Mouse (Mus musculus): Measurements from ENCODE around the gene Ccdc171. TPM values are rescaled to one million over a fixed set of nuclear protein-coding genes. Genes with fewer than 3 reads are reported as not detected.
A peak's percentile ranks its signal among the peaks of the same experiment; 100 is the strongest.

The Ccdc171 gene
- total RNA-seq, 2 experiments from 2014 or later = 0.59 to 0.70 TPM

- peak overlapping the region; percentile 28; the same call in 1 of the 2 replicates for H3K4me3 ChIP-seq
- no peak overlapping the region for H3K27ac ChIP-seq
- intact Hi-C loops (cut with DNase I) = no loop called here
- DNase-seq = no peak
- TF ChIP-seq CTCF (IDR thresholded peaks at IDR 0.05) = no peak
These were observed 336.4 kb downstream of the Ccdc171 start for GRCm38 (mm10) chr4:83861706-83862105.

- no peak for TF ChIP-seq CTCF (IDR thresholded peaks at IDR 0.05)
- peak overlapping the region; percentile 28; the same call in 1 of the 2 replicates for H3K4me3 ChIP-seq
- no peak for DNase-seq
- H3K27ac ChIP-seq = no peak overlapping the region
- intact Hi-C loops (cut with DNase I) = no loop called here
These were observed 336.9 kb downstream of the Ccdc171 start for GRCm38 (mm10) chr4:83862295-83862694.

DNA sequence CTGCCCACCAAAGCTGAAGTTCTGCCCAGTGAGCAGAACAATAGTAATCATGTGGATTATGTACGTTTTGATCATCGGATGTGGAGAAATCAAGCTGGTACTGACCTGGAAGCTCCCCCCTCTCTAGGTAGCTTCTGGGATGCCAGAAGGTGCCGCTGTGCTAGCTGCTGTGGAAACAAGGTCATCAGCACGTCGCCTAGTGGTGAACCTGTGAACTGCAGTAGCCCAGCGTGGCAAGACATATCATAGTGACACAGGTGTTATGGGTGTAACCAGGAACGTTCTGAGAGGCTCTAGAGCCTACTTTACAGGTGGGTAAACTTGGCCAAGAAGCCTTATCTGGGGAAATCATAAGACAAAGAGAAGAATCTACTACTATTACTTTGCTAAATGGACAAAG, 351.3 kb downstream of the Ccdc171 start:
- intact Hi-C loops (cut with DNase I) = no loop called here
- no peak overlapping the region for H3K27ac ChIP-seq
- H3K4me3 ChIP-seq = no peak overlapping the region
- peak; percentile 4; the same call in 1 of the 2 replicates for TF ChIP-seq CTCF (IDR thresholded peaks at IDR 0.05)
- DNase-seq = no peak

DNA sequence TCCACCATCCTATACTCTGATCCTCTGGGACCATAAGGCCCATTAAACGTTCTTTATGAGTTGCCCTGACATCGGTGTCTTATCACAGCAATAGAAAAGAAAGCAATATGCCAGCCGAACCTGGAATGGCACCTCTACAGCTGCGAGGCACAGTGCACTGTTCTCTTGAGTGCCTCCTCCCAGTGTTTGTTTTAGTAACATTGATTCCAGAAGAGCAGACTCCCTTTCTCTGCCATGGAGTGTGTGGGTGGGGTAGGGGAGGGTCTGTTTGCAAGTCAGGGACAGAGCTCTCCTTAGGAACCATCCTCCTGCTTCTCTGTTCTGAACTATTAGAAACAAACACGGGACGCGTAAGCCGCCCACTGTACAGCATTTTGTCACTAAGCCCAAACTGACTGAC, 352.9 kb downstream of the Ccdc171 start:
- DNase-seq = no peak
- TF ChIP-seq CTCF (IDR thresholded peaks at IDR 0.05) = no peak
- Histone ChIP-seq H3K4me3 (no peak overlapping the region), H3K27ac (no peak overlapping the region)
- intact Hi-C loops (cut with DNase I) = no loop called here

DNA sequence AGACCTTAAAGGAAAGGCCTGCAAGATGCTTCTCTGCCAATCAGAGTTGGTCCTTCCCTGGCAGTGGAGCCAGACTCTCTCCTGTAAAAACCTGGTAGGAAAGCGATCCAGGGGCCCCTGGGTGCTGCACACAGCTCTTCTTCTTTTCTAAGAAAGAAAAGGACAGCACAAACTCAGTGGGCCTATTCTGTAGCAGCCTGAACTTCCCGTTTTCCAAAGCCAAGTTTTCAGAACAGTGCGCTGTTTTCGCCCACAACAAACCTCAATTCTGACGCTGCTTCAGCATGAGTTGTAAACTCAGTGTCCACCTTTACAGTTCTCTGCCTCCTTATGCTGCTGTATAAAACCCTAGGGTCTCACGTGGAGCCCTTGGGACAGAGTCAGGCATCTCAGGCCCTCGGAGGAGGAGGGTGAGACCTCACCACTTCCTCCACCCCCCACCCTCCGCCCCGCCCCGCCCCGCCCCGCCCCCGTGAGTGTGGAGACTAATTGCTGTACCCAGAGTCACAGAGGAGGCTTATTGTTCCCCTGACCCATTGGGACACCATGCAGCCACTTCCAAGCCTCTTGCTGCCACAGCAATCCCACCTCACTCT, 363.2 kb downstream of the Ccdc171 start:
- intact Hi-C loops (cut with DNase I) = no loop called here
- TF ChIP-seq CTCF (IDR thresholded peaks at IDR 0.05) = no peak
- no peak for DNase-seq
- no peak overlapping the region for H3K27ac ChIP-seq
- H3K4me3 ChIP-seq = no peak overlapping the region

GRCm38 (mm10) chr4:83902081-83902645, 376.8 kb downstream of the Ccdc171 start:
- Histone ChIP-seq H3K4me3 (peak overlapping the region; percentile 45), H3K27ac (no peak overlapping the region)
- no peak; the same call in 1 of the 2 replicates for TF ChIP-seq CTCF (IDR thresholded peaks at IDR 0.05)
- no peak for DNase-seq
- intact Hi-C loops (cut with DNase I) = no loop called here

Other genes starting within 250 kb of the Ccdc171 start
- 1 to 10 TPM; 4.0 to 6.9 TPM for gene Ttc39b, start 201.3 kb upstream of the Ccdc171 start, total RNA-seq (2021)
- 10 to 100 TPM in 1 of 2 experiments, 1 to 10 TPM in 1; 9.6 to 10.8 TPM for gene Snapc3, start 107.8 kb upstream of the Ccdc171 start, total RNA-seq (2021)
- gene Psip1, start 39.1 kb upstream of the Ccdc171 start, total RNA-seq (2021) = 10 to 100 TPM; 14.8 to 19.4 TPM

Measured in gastrocnemius, adult 2 months (tissue).